Mouse (Mus musculus) cortical plate, adult 2 months (tissue): ENCODE measurements around the gene Ccdc80.

ENCODE experiments used
- CTCF ChIP-seq: fragments of 200-500 bp; IDR thresholded peaks from 2 replicates; pipeline ENCODE4 v1.5.1; 2011; ENCODE audit warnings: mild to moderate bottlenecking, control low read depth, low read length; ENCODE audit not compliant: insufficient read depth; ENCODE audit errors: extremely low read depth
- POLR2A ChIP-seq: fragments of 200-500 bp; IDR thresholded peaks from 2 replicates; pipeline ENCODE4 v1.6.1; 2011; ENCODE audit warnings: mild to moderate bottlenecking, low read length, control low read depth; ENCODE audit not compliant: insufficient read depth; ENCODE audit errors: extremely low read depth

DNA sequence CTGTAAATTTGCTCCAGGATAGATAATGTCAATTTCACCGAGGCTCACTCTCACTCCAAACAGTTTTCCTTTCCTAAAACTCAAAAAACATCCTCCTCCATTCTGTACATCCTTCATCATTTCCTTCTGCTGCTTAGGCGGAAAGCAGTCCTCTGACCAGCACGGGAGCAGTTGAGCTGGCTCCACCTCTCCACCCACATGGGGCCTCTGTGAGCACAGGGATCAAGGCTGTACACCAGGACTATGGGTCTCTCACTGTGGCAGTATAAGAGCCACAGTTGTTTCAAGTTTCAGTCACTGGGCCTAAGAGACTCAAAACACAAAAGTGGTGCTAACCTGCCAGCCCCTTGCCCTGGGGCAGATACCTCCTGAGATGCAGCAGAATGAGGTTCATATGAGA is 32.1 kb upstream of the Ccdc80 start:
- no peak for TF ChIP-seq POLR2A
- TF ChIP-seq CTCF: no peak
